Mouse (Mus musculus) CH12.LX (cell line): Measurements from ENCODE around the gene Dnajc22. TPM values are rescaled to one million over a fixed set of nuclear protein-coding genes. Genes with fewer than 3 reads are reported as not detected.
A peak's percentile ranks its signal among the peaks of the same experiment; 100 is the strongest.

Experiments used
- DNase-seq: peaks from one replicate; pipeline ENCODE4 v3.0.0-alpha.2; 2013; ENCODE audit errors: extremely low read depth
- H3K27ac ChIP-seq: 2 replicates; pipeline ENCODE4 v1.5.1; 2012; ENCODE audit warnings: low read depth, mild to moderate bottlenecking, control low read depth, moderate library complexity; ENCODE audit not compliant: insufficient read depth
- H3K27me3 ChIP-seq: replicated peaks from 2 replicates; pipeline ENCODE3; 2012; ENCODE audit warnings: inconsistent platforms
- H3K36me3 ChIP-seq, 2 experiments: replicated peaks in 1 of 2; 2 replicates each; pipeline versions ENCODE3 to v1.6.1; 2012; ENCODE audit warnings: inconsistent platforms in 1 of 2, low read length in 1 of 2, mild to moderate bottlenecking in 1 of 2, mixed read lengths in 1 of 2, moderate library complexity in 1 of 2; ENCODE audit not compliant: control insufficient read depth in 1 of 2, insufficient read depth in 1 of 2
- H3K4me1 ChIP-seq, 2 experiments: 2 replicates each; pipeline ENCODE4 v1.6.1; 2012; ENCODE audit warnings: inconsistent platforms in 1 of 2, moderate library complexity in 1 of 2; ENCODE audit not compliant: insufficient read depth in 2 of 2, control insufficient read depth in 1 of 2
- H3K4me2 ChIP-seq: 2 replicates; pipeline ENCODE4 v1.6.1; 2012; ENCODE audit warnings: low read depth, mild to moderate bottlenecking, control low read depth; ENCODE audit not compliant: poor library complexity, insufficient read depth, severe bottlenecking
- H3K4me3 ChIP-seq, 3 experiments: fragments of 150-350 bp in 1 of 3; sonication (generic) in 1 of 3; replicated peaks in 1 of 3; 2 replicates each; pipeline versions ENCODE3 to v1.5.1; 2011 to 2012; ENCODE audit warnings: low read depth in 2 of 3, low read length in 2 of 3, mild to moderate bottlenecking in 2 of 3, moderate library complexity in 2 of 3, control low read depth in 1 of 3, improper control_type of control experiment in 1 of 3, inconsistent platforms in 1 of 3, mixed read lengths in 1 of 3; ENCODE audit not compliant: poor library complexity in 1 of 3
- H3K79me2 ChIP-seq: replicated peaks from 2 replicates; pipeline ENCODE4 v1.6.1; 2012; ENCODE audit warnings: mild to moderate bottlenecking, moderate library complexity; ENCODE audit not compliant: control insufficient read depth, poor library complexity, insufficient read depth, severe bottlenecking; ENCODE audit errors: extremely low read depth
- H3K9ac ChIP-seq: 2 replicates; pipeline ENCODE4 v1.6.1; 2012; ENCODE audit warnings: low read depth, mild to moderate bottlenecking, control low read depth, moderate library complexity; ENCODE audit not compliant: insufficient read depth
- H3K9me3 ChIP-seq: replicated peaks from 2 replicates; pipeline ENCODE3; 2012; ENCODE audit warnings: low read length, inconsistent platforms, mixed read lengths
- BHLHE40 ChIP-seq: IDR thresholded peaks from 2 replicates; pipeline ENCODE4 v1.6.1; 2011; ENCODE audit warnings: mild to moderate bottlenecking, low read depth, low read length, improper control_type of control experiment
- CTCF ChIP-seq, 2 experiments: IDR thresholded peaks in 1 of 2; conservative IDR thresholded peaks in 1 of 2; 2 replicates each; pipeline ENCODE4 v1.5.1; 2011 to 2012; ENCODE audit warnings: low read depth in 2 of 2, low read length in 2 of 2, improper control_type of control experiment in 1 of 2, inconsistent platforms in 1 of 2, mild to moderate bottlenecking in 1 of 2, moderate library complexity in 1 of 2
- ELF1 ChIP-seq: IDR thresholded peaks from 2 replicates; pipeline ENCODE4 v1.6.1; 2014; ENCODE audit warnings: low read depth, mild to moderate bottlenecking, inconsistent platforms, low read length, improper control_type of control experiment
- EP300 ChIP-seq: IDR thresholded peaks from 2 replicates; pipeline ENCODE4 v1.6.1; 2011; ENCODE audit warnings: low read length, improper control_type of control experiment
- ETS1 ChIP-seq: conservative IDR thresholded peaks from 2 replicates; pipeline ENCODE4 v1.6.1; 2012; ENCODE audit warnings: low read depth, mild to moderate bottlenecking, inconsistent platforms, low read length, improper control_type of control experiment, moderate library complexity
- MAX ChIP-seq: IDR thresholded peaks from 2 replicates; pipeline ENCODE4 v1.6.1; 2011; ENCODE audit warnings: low read length, improper control_type of control experiment
- MXI1 ChIP-seq: IDR thresholded peaks from 2 replicates; pipeline ENCODE4 v1.6.1; 2011; ENCODE audit warnings: mild to moderate bottlenecking, low read depth, low read length, improper control_type of control experiment
- MYC ChIP-seq: IDR thresholded peaks from 2 replicates; pipeline ENCODE4 v1.6.1; 2011; ENCODE audit warnings: low read depth, mild to moderate bottlenecking, improper control_type of control experiment, low read length
- POLR2AphosphoS2 ChIP-seq: IDR thresholded peaks from 2 replicates; pipeline ENCODE4 v1.6.1; 2011; ENCODE audit warnings: low read depth, low read length, improper control_type of control experiment
- RAD21 ChIP-seq: IDR thresholded peaks from 2 replicates; pipeline ENCODE4 v1.6.1; 2011; ENCODE audit warnings: low read depth, mild to moderate bottlenecking, low read length, improper control_type of control experiment, moderate library complexity
- SIN3A ChIP-seq: IDR thresholded peaks from 2 replicates; pipeline ENCODE4 v1.6.1; 2012; ENCODE audit warnings: low read length, improper control_type of control experiment, inconsistent platforms
- SMC3 ChIP-seq: IDR thresholded peaks from 2 replicates; pipeline ENCODE4 v1.6.1; 2011; ENCODE audit warnings: low read depth, low read length, improper control_type of control experiment
- TCF12 ChIP-seq: IDR thresholded peaks from 2 replicates; pipeline ENCODE4 v1.6.1; 2014; ENCODE audit warnings: low read depth, mild to moderate bottlenecking, inconsistent platforms, low read length, improper control_type of control experiment
- USF1 ChIP-seq: IDR thresholded peaks from 2 replicates; pipeline ENCODE4 v1.6.1; 2014; ENCODE audit warnings: low read depth, mild to moderate bottlenecking, inconsistent platforms, low read length, improper control_type of control experiment
- ZNF384 ChIP-seq: IDR thresholded peaks from 2 replicates; pipeline ENCODE4 v1.6.1; 2012; ENCODE audit warnings: low read depth, low read length, improper control_type of control experiment, inconsistent platforms
- dilution Hi-C: fragments of 300-500 bp; cut with MboI; formaldehyde crosslinking; loops from 2 replicates; pipeline ENCODE4 v1.14.3; 2020; ENCODE audit warnings: low sequenced_read_pairs; ENCODE audit not compliant: extremely low pct_unique_long_range_greater_than_20kb, extremely low pct_ligation_motif_present
- in situ Hi-C: fragments of 300-500 bp; cut with MboI; formaldehyde crosslinking; loops from 3 replicates; pipeline ENCODE4 v1.14.3; 2019; ENCODE audit warnings: low sequenced_read_pairs, low pct_ligation_motif_present, low pct_unique_long_range_greater_than_20kb, mixed read lengths
- polyA plus RNA-seq: library from polyadenylated mRNA; unstranded; fragments of >175 nt; gene quantifications from 2 replicates; pipeline ENCODE4 v1.2.1, GENCODE M21; 2012; ENCODE audit warnings: low read depth; ENCODE audit not compliant: insufficient read length
- total RNA-seq, 2 experiments: library from RNA; depleted of rRNA; stranded (reverse); fragments of 300-350 nt in 1 of 2; fragments of >200 nt in 1 of 2; gene quantifications; 2 replicates each; pipeline ENCODE4 v1.2.3; 2012 to 2014

Dnajc22 gene
- total and polyA plus RNA-seq, 3 experiments, result 10.0 to 24.2 (median 12.4) TPM

DNA sequence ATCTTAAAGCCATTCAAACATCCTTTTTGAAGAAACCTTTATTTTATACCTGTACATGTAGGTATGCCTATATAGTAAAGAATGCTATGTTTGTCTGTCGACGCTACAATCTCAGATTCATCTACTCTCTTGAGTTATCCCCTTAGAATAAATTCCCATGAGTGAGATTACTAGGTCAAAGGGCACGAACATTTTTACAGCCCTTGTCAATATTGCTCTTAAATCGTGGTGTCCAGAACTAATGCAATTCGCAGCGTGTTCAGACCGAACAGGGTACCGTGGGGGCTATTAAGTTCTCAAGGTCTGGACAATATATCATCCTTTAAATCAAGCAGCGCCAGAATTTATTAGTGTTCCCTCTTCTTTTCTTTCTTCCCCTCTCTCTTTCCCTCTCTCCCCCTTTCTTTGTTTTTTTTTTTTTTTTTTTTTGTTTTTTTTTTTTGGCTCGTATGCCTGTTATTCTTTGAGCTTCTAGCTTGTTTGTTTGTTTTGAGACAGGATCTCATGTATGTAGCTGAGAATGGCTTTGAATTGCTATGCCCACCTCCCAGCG is 19.9 kb downstream of the Dnajc22 start:
- peaks cover 0 to under 1% of the 10 kb centered on the region in 2 experiments for H3K36me3 ChIP-seq
- no peaks in the 10 kb centered on the region for H3K9me3 ChIP-seq
- in situ Hi-C loops (no loop called here), dilution Hi-C loops (no loop called here)
- no peaks in the 10 kb centered on the region for H3K27me3 ChIP-seq
- TF ChIP-seq ZNF384 (peak; percentile 49), SMC3 (no peak)
- no peak overlapping the region for H3K9ac ChIP-seq
- no peak overlapping the region for H3K4me3 ChIP-seq
- H3K27ac ChIP-seq, result no peak overlapping the region
- no peaks in the 10 kb centered on the region for H3K79me2 ChIP-seq
- H3K4me2 ChIP-seq, result peak overlapping the region; percentile 53; the same call in 1 of the 2 replicates
- peaks cover 0 to 17% of the 10 kb centered on the region in 2 experiments; a peak in 2 of 4 replicates for H3K4me1 ChIP-seq
- DNase-seq, result no peak

DNA sequence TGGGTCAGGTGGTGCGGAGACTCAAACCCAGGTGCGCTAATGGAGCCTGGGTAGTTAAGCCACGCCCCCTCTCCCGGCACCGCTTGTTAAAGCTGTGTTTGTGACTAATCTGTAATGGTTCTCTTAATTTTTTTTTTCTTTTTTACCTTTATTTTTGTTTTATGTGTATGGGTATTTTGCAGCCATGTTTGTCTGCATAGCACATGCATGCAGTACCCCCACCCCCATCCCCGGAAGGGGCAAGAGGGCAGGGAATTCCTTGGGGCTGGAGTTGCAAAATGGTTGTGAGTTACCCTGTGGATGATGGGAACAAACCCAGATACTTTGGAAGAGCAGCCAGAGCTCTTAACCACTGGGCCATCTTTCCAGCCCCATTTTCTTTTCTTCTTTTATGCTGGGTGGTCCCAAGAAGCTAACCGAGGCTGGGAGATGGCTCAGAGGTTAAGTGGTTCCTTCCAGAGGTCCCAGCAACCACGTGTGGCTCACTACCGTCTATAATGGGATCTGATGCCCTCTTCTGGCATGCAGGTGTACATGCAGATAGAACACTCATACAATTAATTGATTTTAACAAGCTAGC is 20.5 kb downstream of the Dnajc22 start:
- in situ Hi-C loops, result no loop called here
- Histone ChIP-seq H3K27ac (no peak overlapping the region), H3K9me3 (no peaks in the 10 kb centered on the region), H3K79me2 (no peaks in the 10 kb centered on the region), H3K4me1 (peaks cover 0 to 17% of the 10 kb centered on the region in 2 experiments; a peak in 2 of 4 replicates), H3K4me3 (peak overlapping the region in 1 of 3 experiments; percentile 3), H3K27me3 (no peaks in the 10 kb centered on the region), H3K9ac (no peak overlapping the region), H3K36me3 (no peaks in the 10 kb centered on the region), H3K4me2 (peak overlapping the region; percentile 53)
- peak; percentile 51 for DNase-seq
- dilution Hi-C loops, result no loop called here
- TF ChIP-seq USF1 (peak; percentile 21; the same call in 1 of the 2 replicates), POLR2AphosphoS2 (no peak), TCF12 (no peak), EP300 (no peak), MAX (peak; percentile 68; the same call in 1 of the 2 replicates), ELF1 (peak; percentile 62), ETS1 (no peak), CTCF (conservative IDR thresholded peaks at IDR 0.05 in 1 of 2, IDR thresholded peaks at IDR 0.05 in 1 of 2; ENCODE audit: low read depth in 2 of 2, low read length in 2 of 2) (peak; percentile 27 to 66; a peak in 2 of 4 replicates), ZNF384 (peak; percentile 29), SIN3A (peak; percentile 62), MYC (peak; percentile 98), BHLHE40 (no peak; the same call in 1 of the 2 replicates), RAD21 (peak; percentile 41), SMC3 (peak; percentile 56), MXI1 (peak; percentile 83; the same call in 1 of the 2 replicates)
